Mouse (Mus musculus) left cerebral cortex, postnatal 25 days (tissue): Measurements from ENCODE around the gene Prkrip1. TPM values are rescaled to one million over a fixed set of nuclear protein-coding genes. Genes with fewer than 3 reads are reported as not detected.
A peak's percentile ranks its signal among the peaks of the same experiment; 100 is the strongest.

Experiments
- DNase-seq, 2 experiments: peaks; one replicate each; pipeline ENCODE4 v3.0.0; 2022; ENCODE audit warnings: low spot score in 2 of 2, mixed read lengths in 1 of 2
- intact Hi-C: fragments of 180-260 bp; cut with DNase I; formaldehyde crosslinking; loops from one replicate; pipeline ENCODE4 v1.15.1; 2025
- total RNA-seq, 2 experiments: library from RNA; stranded (reverse); gene quantifications; 2 replicates each; pipeline ENCODE4 v1.2.3; 2021

Prkrip1 gene
- 10 to 100 TPM; 36.8 to 37.1 TPM for total RNA-seq

- intact Hi-C loops = no loop called here
- peak; percentile 94 to 95 for DNase-seq
Observed at GRCm38 (mm10) chr5:136198474-136199391, at the start of gene Prkrip1. TSS of gene Prkrip1 (minus strand) at chr5:136198963.

- intact Hi-C loops = no loop called here
- no peak for DNase-seq
Observed at GRCm38 (mm10) chr5:136248441-136248840, 49.7 kb upstream of the Prkrip1 start.

GRCm38 (mm10) chr5:136246452-136246838 lies 47.7 kb upstream of the Prkrip1 start, which contains the start of gene Sh2b2:
TSS of gene Sh2b2 (minus strand) at chr5:136246556.
- intact Hi-C loops = no loop called here
- DNase-seq = no peak

- intact Hi-C loops = no loop called here
- no peak for DNase-seq
Observed at GRCm38 (mm10) chr5:136245541-136246451, 47.0 kb upstream of the Prkrip1 start.

GRCm38 (mm10) chr5:136244762-136245540 lies 46.2 kb upstream of the Prkrip1 start:
- DNase-seq = peak; percentile 86 to 90
- intact Hi-C loops = no loop called here

- peak; percentile 10 to 17 for DNase-seq
Observed at GRCm38 (mm10) chr5:136243851-136244761, 45.3 kb upstream of the Prkrip1 start.

GRCm38 (mm10) chr5:136241161-136241560 lies 42.4 kb upstream of the Prkrip1 start:
- DNase-seq = no peak
- intact Hi-C loops = no loop called here

More at GRCm38 (mm10) chr5:136243851-136244761, 45.3 kb upstream of the Prkrip1 start:
- intact Hi-C loops = no loop called here

- no peak for DNase-seq
- intact Hi-C loops = no loop called here
Observed at GRCm38 (mm10) chr5:136240381-136240780, 41.6 kb upstream of the Prkrip1 start.

GRCm38 (mm10) chr5:136237607-136238006 lies 38.8 kb upstream of the Prkrip1 start:
- intact Hi-C loops = no loop called here
- no peak for DNase-seq

GRCm38 (mm10) chr5:136236611-136237010 lies 37.8 kb upstream of the Prkrip1 start:
- intact Hi-C loops = no loop called here
- DNase-seq = no peak

- intact Hi-C loops = no loop called here
- no peak for DNase-seq
Observed at GRCm38 (mm10) chr5:136230348-136231035, 31.7 kb upstream of the Prkrip1 start.

- DNase-seq = no peak
- intact Hi-C loops = no loop called here
Observed at GRCm38 (mm10) chr5:136226246-136226876, 27.6 kb upstream of the Prkrip1 start.

GRCm38 (mm10) chr5:136218585-136218984 lies 19.8 kb upstream of the Prkrip1 start:
- intact Hi-C loops = no loop called here
- DNase-seq = no peak

- no peak for DNase-seq
- intact Hi-C loops = no loop called here
Observed at GRCm38 (mm10) chr5:136217932-136218381, 19.2 kb upstream of the Prkrip1 start.

GRCm38 (mm10) chr5:136217004-136217665 lies 18.4 kb upstream of the Prkrip1 start:
- intact Hi-C loops = no loop called here
- DNase-seq = no peak

- DNase-seq = no peak
- intact Hi-C loops = no loop called here
Observed at GRCm38 (mm10) chr5:136215958-136216357, 17.2 kb upstream of the Prkrip1 start.

- intact Hi-C loops = no loop called here
- DNase-seq = no peak
Observed at GRCm38 (mm10) chr5:136215211-136215610, 16.4 kb upstream of the Prkrip1 start.
